Mouse (Mus musculus) thymus, postnatal 25 days (tissue): ENCODE results near the gene Acvr2b.

ENCODE experiments used
- DNase-seq: peaks from one replicate; pipeline ENCODE4 v3.0.0; 2022

The Acvr2b gene

GRCm38 (mm10) chr9:119474717-119475611 lies 73.0 kb downstream of the Acvr2b start:
- no peak for DNase-seq

- DNase-seq, result no peak
These were observed 75.8 kb downstream of the Acvr2b start for GRCm38 (mm10) chr9:119477754-119478153.

DNA sequence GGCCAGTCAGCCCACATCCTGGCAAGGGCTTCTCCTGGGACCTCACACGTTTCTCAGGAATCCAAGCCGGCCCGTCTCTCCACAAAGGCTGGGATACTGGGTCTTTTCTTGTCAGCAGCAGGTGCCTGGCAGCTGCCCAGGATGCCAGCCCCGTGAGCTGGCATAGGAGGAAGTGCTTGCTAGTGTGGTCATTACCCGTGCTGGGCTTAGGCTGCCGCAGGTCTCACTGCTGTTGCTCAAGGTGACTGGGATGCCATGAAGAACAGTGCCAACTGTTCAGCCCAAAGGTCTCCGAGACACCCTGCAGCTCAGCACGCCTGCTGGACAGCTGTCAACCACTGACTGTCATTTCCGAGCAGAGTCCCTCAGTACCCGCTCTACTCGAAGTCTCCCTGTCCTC lies 76.4 kb downstream of the Acvr2b start:
- DNase-seq, result no peak

GRCm38 (mm10) chr9:119479297-119479696 lies 77.4 kb downstream of the Acvr2b start:
- DNase-seq, result no peak

GRCm38 (mm10) chr9:119481612-119482011 lies 79.7 kb downstream of the Acvr2b start:
- no peak for DNase-seq

DNA sequence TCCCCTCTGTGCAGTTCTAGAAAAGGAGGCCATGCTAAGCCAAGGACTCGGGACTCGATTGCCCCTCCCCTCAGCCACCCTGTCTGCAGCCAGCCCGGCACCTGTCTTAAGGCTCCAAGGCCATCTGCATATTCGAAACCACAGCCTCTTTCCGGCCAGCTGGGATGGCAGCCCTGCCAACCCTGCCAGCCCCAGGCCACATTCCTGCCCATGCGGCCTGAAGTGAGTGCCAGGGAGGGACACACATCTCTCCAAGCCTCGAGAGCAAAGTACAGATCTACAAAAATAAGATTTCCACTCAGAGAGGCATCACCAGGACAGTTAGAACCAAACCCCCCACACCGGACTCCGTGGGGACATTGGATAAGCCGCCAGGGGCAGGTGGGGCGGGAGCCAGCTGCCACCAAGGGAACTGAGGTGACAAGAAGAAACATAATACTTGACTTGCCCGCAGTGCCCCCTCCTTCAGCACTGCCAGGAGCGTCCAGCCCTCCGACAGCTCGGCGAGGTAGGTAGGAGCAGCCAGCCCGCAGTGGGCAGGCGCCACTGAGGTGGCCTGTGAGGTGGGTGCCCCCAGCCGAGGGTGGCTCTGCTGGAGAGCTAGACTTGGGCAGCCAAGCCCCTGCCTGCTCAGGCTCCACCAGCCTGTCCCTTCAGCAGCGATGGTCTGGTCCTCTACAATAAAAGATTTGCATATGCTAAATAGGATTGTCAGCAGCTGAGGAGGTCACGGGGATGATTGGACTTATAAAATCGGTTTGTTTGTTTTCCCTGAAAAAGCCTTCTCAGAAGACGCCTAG lies 81.8 kb downstream of the Acvr2b start:
- DNase-seq, result peak; percentile 48

- DNase-seq, result no peak
These were observed 82.5 kb downstream of the Acvr2b start for GRCm38 (mm10) chr9:119484420-119484819.
